Mouse (Mus musculus) myocyte (in vitro differentiated cells): ENCODE results near the gene Hnrnpl. TPM values are rescaled to one million over a fixed set of nuclear protein-coding genes. Genes with fewer than 3 reads are reported as not detected.

Experiments used
- H3K27me3 ChIP-seq: one replicate; pipeline ENCODE4 v1.6.1; 2011; ENCODE audit not compliant: control insufficient read depth, insufficient read depth, insufficient read length
- H3K36me3 ChIP-seq: one replicate; pipeline ENCODE4 v1.6.1; 2011; ENCODE audit not compliant: control insufficient read depth, insufficient read depth
- H3K4me2 ChIP-seq: one replicate; pipeline ENCODE4 v1.6.1; 2011; ENCODE audit warnings: low read depth, control low read depth
- H3K4me3 ChIP-seq: one replicate; pipeline ENCODE4 v1.5.1; 2011; ENCODE audit warnings: mild to moderate bottlenecking, control low read depth, moderate library complexity
- H3K79me2 ChIP-seq: one replicate; pipeline ENCODE4 v1.6.1; 2011; ENCODE audit not compliant: control insufficient read depth, insufficient read depth
- H3ac ChIP-seq: one replicate; pipeline ENCODE4 v1.6.1; 2011; ENCODE audit not compliant: control insufficient read depth, insufficient read length
- CEBPB ChIP-seq: IDR thresholded peaks from 2 replicates; pipeline ENCODE4 v1.6.1; 2011; ENCODE audit warnings: mild to moderate bottlenecking, moderate library complexity; ENCODE audit not compliant: poor library complexity, insufficient read depth, severe bottlenecking
- E2F4 ChIP-seq: IDR thresholded peaks from one replicate; pipeline ENCODE4 v1.6.1; 2011; ENCODE audit warnings: mild to moderate bottlenecking, control low read depth, moderate library complexity; ENCODE audit not compliant: insufficient read depth
- MAX ChIP-seq: IDR thresholded peaks from one replicate; pipeline ENCODE4 v1.6.1; 2011; ENCODE audit warnings: low read depth, mild to moderate bottlenecking, control low read depth
- MYOD1 ChIP-seq, 3 experiments: IDR thresholded peaks; one replicate each; pipeline ENCODE4 v1.6.1; 2011; ENCODE audit warnings: control low read depth in 2 of 3, low read depth in 2 of 3, mild to moderate bottlenecking in 2 of 3, moderate library complexity in 1 of 3; ENCODE audit not compliant: insufficient read length in 2 of 3, control insufficient read depth in 1 of 3
- MYOG ChIP-seq, 3 experiments: IDR thresholded peaks; one replicate each; pipeline ENCODE4 v1.6.1; 2011; ENCODE audit warnings: control low read depth in 2 of 3, low read depth in 2 of 3, mild to moderate bottlenecking in 2 of 3; ENCODE audit not compliant: insufficient read length in 2 of 3, control insufficient read depth in 1 of 3, insufficient read depth in 1 of 3
- POLR2A ChIP-seq: IDR thresholded peaks from one replicate; pipeline ENCODE4 v1.6.1; 2011; ENCODE audit warnings: low read depth, mild to moderate bottlenecking, control low read depth, moderate library complexity; ENCODE audit not compliant: insufficient read length
- POLR2AphosphoS2 ChIP-seq: IDR thresholded peaks from one replicate; pipeline ENCODE4 v1.6.1; 2011; ENCODE audit warnings: low read depth, control low read depth; ENCODE audit not compliant: insufficient read length
- REST ChIP-seq: IDR thresholded peaks from one replicate; pipeline ENCODE4 v1.6.1; 2011; ENCODE audit warnings: mild to moderate bottlenecking, control low read depth, moderate library complexity; ENCODE audit not compliant: insufficient read depth, insufficient read length
- SRF ChIP-seq: IDR thresholded peaks from one replicate; pipeline ENCODE4 v1.6.1; 2011; ENCODE audit warnings: low read depth; ENCODE audit not compliant: control insufficient read depth, insufficient read length
- TCF12 ChIP-seq: IDR thresholded peaks from one replicate; pipeline ENCODE4 v1.6.1; 2011; ENCODE audit warnings: mild to moderate bottlenecking, control low read depth; ENCODE audit not compliant: poor library complexity, insufficient read depth, severe bottlenecking
- TCF3 ChIP-seq: IDR thresholded peaks from one replicate; pipeline ENCODE4 v1.6.1; 2011; ENCODE audit warnings: low read depth, control low read depth; ENCODE audit not compliant: insufficient read length
- USF1 ChIP-seq: IDR thresholded peaks from one replicate; pipeline ENCODE4 v1.6.1; 2011; ENCODE audit warnings: low read depth, mild to moderate bottlenecking, control low read depth, moderate library complexity
- polyA plus RNA-seq: library from polyadenylated mRNA; unstranded; fragments of >200 nt; fragmentation: generic; extraction: Trizol; gene quantifications from one replicate; pipeline ENCODE4 v1.2.1, GENCODE M21; 2012; ENCODE audit warnings: missing spikeins

Hnrnpl gene
- polyA plus RNA-seq, 1 experiment = 230 TPM

- H3K4me2 ChIP-seq = no peak overlapping the region
- TF ChIP-seq MYOD1 (IDR thresholded peaks at IDR 0.05; ENCODE audit: control insufficient read depth in 1 of 3, insufficient read length in 2 of 3, low read depth in 2 of 3) (no peak), CEBPB (0 out of 2 replicates have a peak, but pooled peaks have one; percentile 57)
These were observed 30.0 kb downstream of the Hnrnpl start for GRCm38 (mm10) chr7:28838331-28838730.

DNA sequence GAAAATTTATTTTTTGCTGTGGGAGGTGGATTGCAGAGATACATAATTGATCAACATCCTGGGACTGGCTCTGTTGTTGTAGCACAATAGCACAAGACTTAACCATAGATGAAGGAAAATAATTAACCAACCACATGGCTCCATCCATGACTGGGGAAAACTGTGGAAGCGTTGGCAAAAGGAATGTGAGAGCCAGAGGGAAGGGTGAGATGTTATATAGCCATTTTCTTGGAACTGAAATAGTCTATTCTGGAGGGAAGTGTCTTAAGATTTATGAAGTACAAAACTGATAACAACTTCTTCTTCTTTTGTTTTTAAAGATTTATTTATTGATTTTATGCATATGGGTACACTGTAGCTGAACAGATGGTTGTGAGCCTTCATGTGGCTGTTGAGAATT lies 38.9 kb downstream of the Hnrnpl start:
- Histone ChIP-seq H3ac (no peak overlapping the region), H3K36me3 (no peaks in the 10 kb centered on the region), H3K27me3 (no peaks in the 10 kb centered on the region), H3K79me2 (no peaks in the 10 kb centered on the region), H3K4me2 (no peak overlapping the region), H3K4me3 (no peak overlapping the region)
- TF ChIP-seq TCF3 (no peak), MYOG (IDR thresholded peaks at IDR 0.05; ENCODE audit: control insufficient read depth in 1 of 3, insufficient read depth in 1 of 3, insufficient read length in 2 of 3, low read depth in 2 of 3) (no peak), SRF (no peak), TCF12 (no peak), USF1 (no peak), POLR2A (no peak), REST (no peak), E2F4 (no peak), CEBPB (no peak), POLR2AphosphoS2 (no peak)

More at GRCm38 (mm10) chr7:28838331-28838730, 30.0 kb downstream of the Hnrnpl start:
- no peak overlapping the region for H3ac ChIP-seq
- no peaks in the 10 kb centered on the region for H3K36me3 ChIP-seq
- H3K27me3 ChIP-seq = no peaks in the 10 kb centered on the region
- H3K79me2 ChIP-seq = no peaks in the 10 kb centered on the region
- no peak overlapping the region for H3K4me3 ChIP-seq

DNA sequence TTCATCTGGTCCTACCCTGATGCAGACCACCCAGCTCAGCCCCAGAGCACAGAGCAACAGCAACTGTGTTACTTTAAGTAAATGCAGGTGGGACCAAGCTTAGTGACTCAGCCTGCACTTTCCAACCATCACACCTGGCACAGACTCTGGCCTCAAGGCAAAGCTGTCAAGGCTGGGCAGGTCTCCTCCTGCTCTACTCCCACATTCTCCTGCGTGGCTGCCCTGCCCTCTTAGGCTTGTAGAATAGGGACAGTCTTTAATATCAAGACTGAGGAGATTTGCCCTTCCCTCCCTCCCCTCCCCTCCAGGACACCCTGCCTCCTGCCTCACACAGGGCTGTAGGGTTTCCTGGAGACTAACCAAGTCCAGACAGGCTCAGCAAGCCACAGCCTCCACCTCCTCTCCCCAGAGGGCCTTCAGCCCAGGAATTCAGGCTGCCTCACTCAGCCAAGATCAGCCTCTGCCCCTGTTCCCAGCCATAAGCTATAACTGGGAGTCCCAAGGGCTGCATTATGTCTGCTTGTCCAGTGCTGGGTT lies 41.4 kb downstream of the Hnrnpl start:
- H3K4me2 ChIP-seq = no peak overlapping the region
- no peak overlapping the region for H3K4me3 ChIP-seq
- H3K79me2 ChIP-seq = no peaks in the 10 kb centered on the region
- H3K36me3 ChIP-seq = no peaks in the 10 kb centered on the region
- no peak overlapping the region for H3ac ChIP-seq
- TF ChIP-seq MAX (no peak), MYOD1 (IDR thresholded peaks at IDR 0.05; ENCODE audit: control insufficient read depth in 1 of 3, insufficient read length in 2 of 3, low read depth in 2 of 3) (no peak), REST (no peak), USF1 (no peak), E2F4 (no peak), MYOG (IDR thresholded peaks at IDR 0.05; ENCODE audit: control insufficient read depth in 1 of 3, insufficient read depth in 1 of 3, insufficient read length in 2 of 3, low read depth in 2 of 3) (no peak), TCF12 (no peak), POLR2A (no peak), SRF (no peak), CEBPB (no peak), TCF3 (no peak)
- H3K27me3 ChIP-seq = no peaks in the 10 kb centered on the region

DNA sequence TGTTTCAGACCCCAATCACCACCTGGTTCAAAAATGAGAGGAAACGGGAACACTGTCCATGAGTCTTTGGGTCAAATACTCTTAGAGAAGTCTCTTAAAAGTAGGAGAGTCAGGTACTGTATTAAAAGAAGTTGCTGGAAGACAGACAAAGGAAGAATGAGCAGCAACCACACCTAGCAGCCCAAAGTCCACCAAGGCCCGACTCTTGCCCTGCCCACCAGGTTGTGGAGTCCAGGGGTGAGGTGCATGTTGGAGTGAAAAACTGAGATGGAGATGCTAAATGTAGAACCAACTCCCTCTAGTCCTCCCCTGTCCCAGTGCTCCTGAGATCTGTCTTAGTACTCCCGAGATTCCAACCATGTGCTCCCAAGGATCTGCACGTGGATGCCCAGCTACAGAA lies 42.3 kb downstream of the Hnrnpl start:
- H3K4me2 ChIP-seq = no peak overlapping the region
- H3ac ChIP-seq = no peak overlapping the region
- H3K27me3 ChIP-seq = no peaks in the 10 kb centered on the region
- H3K36me3 ChIP-seq = no peaks in the 10 kb centered on the region
- H3K4me3 ChIP-seq = no peak overlapping the region
- no peaks in the 10 kb centered on the region for H3K79me2 ChIP-seq
- TF ChIP-seq SRF = no peak
- TF ChIP-seq E2F4 = no peak
- TF ChIP-seq MAX = no peak
- no peak for TF ChIP-seq MYOD1 (IDR thresholded peaks at IDR 0.05; ENCODE audit: control insufficient read depth in 1 of 3, insufficient read length in 2 of 3, low read depth in 2 of 3)
- TF ChIP-seq TCF12 = no peak
- TF ChIP-seq USF1 = no peak
- no peak for TF ChIP-seq MYOG (IDR thresholded peaks at IDR 0.05; ENCODE audit: control insufficient read depth in 1 of 3, insufficient read depth in 1 of 3, insufficient read length in 2 of 3, low read depth in 2 of 3)
- no peak for TF ChIP-seq POLR2A
- TF ChIP-seq REST = no peak
- no peak for TF ChIP-seq CEBPB
- TF ChIP-seq TCF3 = no peak
- TF ChIP-seq POLR2AphosphoS2 = no peak

- H3K4me2 ChIP-seq = no peak overlapping the region
- no peak overlapping the region for H3ac ChIP-seq
- no peaks in the 10 kb centered on the region for H3K79me2 ChIP-seq
- no peak for TF ChIP-seq MAX
- TF ChIP-seq MYOG (IDR thresholded peaks at IDR 0.05; ENCODE audit: control insufficient read depth in 1 of 3, insufficient read depth in 1 of 3, insufficient read length in 2 of 3, low read depth in 2 of 3) = no peak
- no peak for TF ChIP-seq POLR2AphosphoS2
- no peak for TF ChIP-seq USF1
- no peak for TF ChIP-seq TCF12
- TF ChIP-seq MYOD1 (IDR thresholded peaks at IDR 0.05; ENCODE audit: control insufficient read depth in 1 of 3, insufficient read length in 2 of 3, low read depth in 2 of 3) = no peak
- no peak for TF ChIP-seq E2F4
- H3K36me3 ChIP-seq = no peaks in the 10 kb centered on the region
- H3K27me3 ChIP-seq = no peaks in the 10 kb centered on the region
- H3K4me3 ChIP-seq = no peak overlapping the region
These were observed 51.6 kb downstream of the Hnrnpl start for GRCm38 (mm10) chr7:28859953-28860352.
